Mouse (Mus musculus) embryonic fibroblast, embryonic 13.5 days (primary cell): ENCODE measurements around the gene Fchsd2.

Experiments used
- CTCF ChIP-seq: IDR thresholded peaks from 2 replicates; pipeline ENCODE4 v1.5.1; 2011; ENCODE audit warnings: mild to moderate bottlenecking, control low read depth, low read length, moderate library complexity, borderline replicate concordance; ENCODE audit not compliant: insufficient read depth
- POLR2A ChIP-seq: IDR thresholded peaks from 2 replicates; pipeline ENCODE4 v1.6.1; 2011; ENCODE audit warnings: low read depth, mild to moderate bottlenecking, control low read depth, low read length, moderate library complexity

DNA sequence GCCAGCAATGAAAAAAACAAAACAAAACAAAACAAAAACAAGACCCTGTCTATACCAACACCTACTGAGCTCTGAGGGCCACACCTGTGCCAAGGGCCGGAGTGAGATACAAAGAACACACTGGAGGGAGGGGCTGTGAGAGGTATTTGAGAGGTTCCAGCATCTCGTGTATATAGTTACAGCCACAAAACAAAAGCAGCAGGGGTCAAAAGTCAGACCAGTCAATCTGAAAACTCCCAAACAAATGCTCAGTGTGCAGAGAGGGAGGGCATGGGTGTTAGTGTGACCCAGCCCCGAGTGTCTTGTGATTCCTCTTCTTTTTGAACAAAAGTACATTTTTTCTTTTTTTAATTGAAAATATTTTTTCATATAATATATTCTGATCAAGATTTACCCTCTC lies 4.4 kb downstream of the Fchsd2 start:
- no peak for TF ChIP-seq POLR2A
- TF ChIP-seq CTCF: no peak
